Mouse (Mus musculus) intestine, embryonic 14.5 days (tissue): Measurements from ENCODE around the gene Slc6a11. TPM values are rescaled to one million over a fixed set of nuclear protein-coding genes. Genes with fewer than 3 reads are reported as not detected.
A peak's percentile ranks its signal among the peaks of the same experiment; 100 is the strongest.

Experiments used
- ATAC-seq: fragments of 200-750 bp; cut with Nextera tagmentation; replicated peaks from 2 replicates; pipeline ENCODE4 v1.8.0; 2017; ENCODE audit warnings: low read depth, moderate number of reproducible peaks, moderate TSS enrichment, moderate library complexity; ENCODE audit not compliant: low FRiP score, low TSS enrichment
- DNase-seq: peaks from one replicate; pipeline ENCODE4 v3.0.0-alpha.2; 2018; ENCODE audit warnings: low spot score
- H3K27ac ChIP-seq: fragments of 300-500 bp; sonication (generic); 2 replicates; pipeline ENCODE4 v1.5.1; 2014; ENCODE audit warnings: low read depth, mild to moderate bottlenecking, control low read depth
- H3K27me3 ChIP-seq: fragments of 300-500 bp; sonication (generic); replicated peaks from 2 replicates; pipeline ENCODE4 v1.6.1; 2014; ENCODE audit warnings: low read length, control low read depth; ENCODE audit not compliant: control insufficient read depth, insufficient read depth
- H3K36me3 ChIP-seq: fragments of 300-500 bp; sonication (generic); 2 replicates; pipeline ENCODE4 v1.6.1; 2014; ENCODE audit warnings: low read length, control low read depth; ENCODE audit not compliant: control insufficient read depth, insufficient read depth
- H3K4me1 ChIP-seq: fragments of 300-500 bp; sonication (generic); replicated peaks from 2 replicates; pipeline ENCODE4 v1.6.1; 2014; ENCODE audit warnings: low read length, control low read depth, mixed read lengths; ENCODE audit not compliant: control insufficient read depth, insufficient read depth
- H3K4me2 ChIP-seq: fragments of 300-500 bp; sonication (generic); 2 replicates; pipeline ENCODE4 v1.6.1; 2014; ENCODE audit warnings: low read length
- H3K4me3 ChIP-seq: fragments of 300-500 bp; sonication (generic); 2 replicates; pipeline ENCODE4 v1.5.1; 2014; ENCODE audit warnings: low read depth, low read length, control low read depth, mixed read lengths
- H3K9ac ChIP-seq: fragments of 300-500 bp; sonication (generic); 2 replicates; pipeline ENCODE4 v1.6.1; 2014; ENCODE audit warnings: mild to moderate bottlenecking, low read length
- H3K9me3 ChIP-seq: fragments of 300-500 bp; sonication (generic); 2 replicates; pipeline ENCODE4 v1.6.1; 2016; ENCODE audit warnings: low read length, control low read depth; ENCODE audit not compliant: control insufficient read depth
- WGBS: fragments of 180-500 bp; shearing (Covaris S2); extraction: QIAGEN DNeasy Blood & Tissue Kit; methylation state at CpG from one replicate; pipeline ENCODE4 v1.1.7; 2014; 5-methylcytosine and 5-hydroxymethylcytosine counted together
- polyA plus RNA-seq: library from polyadenylated mRNA; unstranded; fragments of >200 nt; fragmentation: Nextera tagmentation; extraction: Ambion mirVana; gene quantifications from 2 replicates; pipeline ENCODE4 v1.2.1, GENCODE M21; 2014

Slc6a11 gene
- polyA plus RNA-seq: 0.05 and 0.08 TPM in 2 replicates

- WGBS: 4% methylated on average over 76 of the region's 76 CpGs
- H3K36me3 ChIP-seq: no peaks in the 10 kb centered on the region
- H3K4me3 ChIP-seq: peak within 1 kb of the TSS; percentile 38
- H3K9ac ChIP-seq: no peak within 1 kb of the TSS
- ATAC-seq: no peak
- DNase-seq: peak; percentile 52
- peak within 1 kb of the TSS; percentile 63 for H3K4me2 ChIP-seq
- H3K27me3 ChIP-seq: peaks cover 39% of the 10 kb centered on the region
- H3K4me1 ChIP-seq: no peaks in the 10 kb centered on the region
- H3K27ac ChIP-seq: no peak within 1 kb of the TSS
- H3K9me3 ChIP-seq: no peaks in the 10 kb centered on the region
Measured at GRCm38 (mm10) chr6:114131122-114131872, at the start of gene Slc6a11. Gene Slc6a11, plus strand, starts transcription at chr6:114131241.

- Histone ChIP-seq H3K27me3 (no peaks in the 10 kb centered on the region), H3K4me1 (no peaks in the 10 kb centered on the region), H3K36me3 (no peaks in the 10 kb centered on the region), H3K9me3 (no peaks in the 10 kb centered on the region), H3K4me2 (no peak overlapping the region), H3K4me3 (no peak overlapping the region), H3K9ac (no peak overlapping the region), H3K27ac (no peak overlapping the region)
- WGBS: 17% methylated on average over 7 of the region's 7 CpGs
- ATAC-seq: no peak
- peak; percentile 89 for DNase-seq
Measured at GRCm38 (mm10) chr6:114087106-114087505, 43.9 kb upstream of the Slc6a11 start.

GRCm38 (mm10) chr6:114089626-114090025 is 41.4 kb upstream of the Slc6a11 start:
- H3K4me3 ChIP-seq: no peak overlapping the region
- H3K9me3 ChIP-seq: no peaks in the 10 kb centered on the region
- ATAC-seq (no peak), DNase-seq (peak; percentile 90)
- no peak overlapping the region for H3K4me2 ChIP-seq
- no peaks in the 10 kb centered on the region for H3K27me3 ChIP-seq
- no peak overlapping the region for H3K27ac ChIP-seq
- H3K4me1 ChIP-seq: no peaks in the 10 kb centered on the region
- no peak overlapping the region for H3K9ac ChIP-seq
- no peaks in the 10 kb centered on the region for H3K36me3 ChIP-seq
- 16% methylated on average over 5 of the region's 5 CpGs for WGBS

- 52% methylated on average over 8 of the region's 9 CpGs for WGBS
- no peak overlapping the region for H3K4me3 ChIP-seq
Measured at GRCm38 (mm10) chr6:114092216-114092615, 38.8 kb upstream of the Slc6a11 start.

GRCm38 (mm10) chr6:114094251-114094650 is 36.8 kb upstream of the Slc6a11 start:
- no peak overlapping the region for H3K27ac ChIP-seq
- H3K4me3 ChIP-seq: no peak overlapping the region
- WGBS: 62% methylated on average over 16 of the region's 16 CpGs
- no peaks in the 10 kb centered on the region for H3K4me1 ChIP-seq
- H3K36me3 ChIP-seq: no peaks in the 10 kb centered on the region
- H3K9ac ChIP-seq: no peak overlapping the region
- no peaks in the 10 kb centered on the region for H3K9me3 ChIP-seq
- no peak for ATAC-seq
- no peaks in the 10 kb centered on the region for H3K27me3 ChIP-seq
- no peak for DNase-seq
- no peak overlapping the region for H3K4me2 ChIP-seq

More at GRCm38 (mm10) chr6:114092216-114092615, 38.8 kb upstream of the Slc6a11 start:
- H3K27me3 ChIP-seq: no peaks in the 10 kb centered on the region
- DNase-seq (no peak), ATAC-seq (no peak)
- H3K4me1 ChIP-seq: no peaks in the 10 kb centered on the region
- no peaks in the 10 kb centered on the region for H3K36me3 ChIP-seq
- no peaks in the 10 kb centered on the region for H3K9me3 ChIP-seq
- H3K9ac ChIP-seq: no peak overlapping the region
- no peak overlapping the region for H3K4me2 ChIP-seq
- H3K27ac ChIP-seq: no peak overlapping the region

DNA sequence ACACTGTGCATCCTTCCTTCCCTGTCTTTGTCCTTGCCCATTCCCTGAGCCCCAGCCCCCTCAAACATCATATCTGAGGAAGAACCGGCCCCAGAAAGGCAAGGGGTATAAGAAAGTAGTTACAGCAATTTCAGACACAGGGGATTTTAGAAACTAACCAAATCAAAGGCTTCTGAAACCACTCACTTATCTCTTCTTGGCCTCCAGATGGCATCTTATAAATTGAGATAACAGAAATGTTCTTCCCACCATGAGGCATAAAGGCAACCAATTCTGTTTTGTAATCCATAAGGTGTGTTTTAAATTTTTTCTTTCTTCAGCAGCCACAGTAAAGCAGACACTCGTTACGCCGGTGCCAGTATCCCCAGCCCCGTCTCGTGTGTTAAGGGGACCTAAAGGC is 34.5 kb upstream of the Slc6a11 start:
- Histone ChIP-seq H3K27me3 (no peaks in the 10 kb centered on the region), H3K27ac (no peak overlapping the region), H3K36me3 (no peaks in the 10 kb centered on the region), H3K9ac (no peak overlapping the region), H3K4me3 (no peak overlapping the region), H3K9me3 (no peaks in the 10 kb centered on the region), H3K4me1 (no peaks in the 10 kb centered on the region), H3K4me2 (no peak overlapping the region)
- ATAC-seq (no peak), DNase-seq (no peak)
- 80% methylated on average over 6 of the region's 6 CpGs for WGBS

GRCm38 (mm10) chr6:114101923-114102322 is 29.1 kb upstream of the Slc6a11 start:
- H3K9me3 ChIP-seq: no peaks in the 10 kb centered on the region
- no peaks in the 10 kb centered on the region for H3K36me3 ChIP-seq
- no peak for DNase-seq
- no peak overlapping the region for H3K4me3 ChIP-seq
- no peak overlapping the region for H3K27ac ChIP-seq
- H3K27me3 ChIP-seq: no peaks in the 10 kb centered on the region
- no peak overlapping the region for H3K9ac ChIP-seq
- WGBS: 68% methylated on average over 8 of the region's 8 CpGs
- H3K4me2 ChIP-seq: no peak overlapping the region
- ATAC-seq: no peak
- H3K4me1 ChIP-seq: no peaks in the 10 kb centered on the region

DNA sequence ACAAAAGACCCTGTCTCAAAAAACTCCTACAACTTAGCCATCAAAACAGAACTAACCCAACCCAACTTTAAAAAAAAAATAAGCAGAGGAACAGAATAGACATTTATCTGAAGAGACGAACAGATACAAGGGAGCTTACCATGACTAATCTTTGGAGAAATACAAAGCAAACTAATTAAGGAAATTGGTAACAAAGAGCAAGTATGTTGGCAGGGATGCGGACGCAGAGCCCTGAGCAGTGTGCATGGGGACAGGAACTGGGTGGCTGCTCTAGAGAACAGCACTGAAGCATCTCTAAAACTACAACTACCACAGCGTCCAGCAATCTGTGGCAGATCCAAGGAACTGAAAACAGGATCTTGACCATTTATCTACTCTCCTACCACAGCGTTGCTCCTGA is 11.5 kb upstream of the Slc6a11 start:
- Histone ChIP-seq H3K27me3 (no peaks in the 10 kb centered on the region), H3K36me3 (no peaks in the 10 kb centered on the region), H3K9me3 (no peaks in the 10 kb centered on the region), H3K9ac (no peak overlapping the region), H3K4me1 (no peaks in the 10 kb centered on the region), H3K4me2 (no peak overlapping the region), H3K27ac (no peak overlapping the region), H3K4me3 (no peak overlapping the region)
- 73% methylated on average over 5 of the region's 5 CpGs for WGBS
- ATAC-seq: no peak
- no peak for DNase-seq

GRCm38 (mm10) chr6:114125530-114125929 is 5.5 kb upstream of the Slc6a11 start:
- Histone ChIP-seq H3K27ac (no peak overlapping the region), H3K4me2 (no peak overlapping the region), H3K36me3 (no peaks in the 10 kb centered on the region), H3K4me1 (no peaks in the 10 kb centered on the region), H3K9me3 (no peaks in the 10 kb centered on the region), H3K4me3 (no peak overlapping the region), H3K27me3 (peaks cover 13% of the 10 kb centered on the region), H3K9ac (no peak overlapping the region)
- ATAC-seq (no peak), DNase-seq (no peak)
- 57% methylated on average over 5 of the region's 5 CpGs for WGBS
